Comparison of ENCODE assay signal across 8 mouse cellular contexts in the genomic region with DNA sequence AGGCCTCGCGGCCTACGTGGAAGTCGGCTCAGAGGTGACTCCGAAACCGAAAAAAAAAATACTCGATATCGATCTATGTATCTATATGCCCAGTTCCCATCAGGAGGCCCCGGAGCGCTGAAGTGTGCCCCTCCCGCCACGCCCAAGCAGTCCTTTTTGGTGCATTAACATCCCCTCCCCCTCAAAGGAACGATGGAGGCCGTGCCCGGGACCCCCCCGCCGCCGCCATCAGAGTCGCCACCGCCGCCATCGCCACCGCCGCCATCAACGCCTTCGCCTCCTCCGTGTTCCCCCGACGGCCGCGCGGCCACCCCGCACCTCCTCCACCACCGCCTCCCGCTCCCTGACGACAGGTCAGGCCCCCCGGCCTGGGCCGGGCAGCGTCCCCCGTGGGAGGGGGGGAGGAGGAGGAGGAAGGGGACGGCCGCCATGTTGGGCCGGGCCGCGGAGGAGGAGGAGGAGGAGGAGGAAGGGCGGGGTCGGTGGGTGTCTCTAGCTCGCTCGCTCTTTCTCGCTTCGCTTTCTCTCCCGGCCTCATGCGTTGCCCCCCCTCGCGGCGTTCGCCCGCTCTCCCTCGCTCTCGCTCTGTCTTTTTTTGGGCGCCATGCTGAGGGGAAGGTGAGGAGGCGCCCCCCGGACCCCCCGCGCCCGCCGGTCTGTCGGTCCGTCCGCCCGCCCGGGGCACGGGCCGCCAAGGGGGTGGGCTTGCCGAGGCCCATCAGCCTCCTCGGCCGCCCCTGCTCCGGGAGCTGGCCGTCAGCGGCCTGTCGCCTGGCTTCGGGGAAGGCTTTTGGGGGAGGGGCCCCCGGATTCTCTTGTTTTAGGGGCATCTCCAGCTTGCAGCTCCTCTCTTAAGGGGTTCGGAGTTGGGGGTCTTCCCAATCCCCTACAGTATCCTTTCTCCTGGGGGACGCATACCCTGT. TPM values are rescaled to one million over a fixed set of nuclear protein-coding genes. Genes with fewer than 3 reads are reported as not detected.
DNase-seq lines count a peak whose midpoint lies in the region; ATAC-seq lines count a peak whose summit lies in the region.

A gene (plus strand): TSS at position 222 of the 923 bp plus-strand sequence.

- ATAC-seq in intestine, embryonic 16.5 days, result peak; percentile 50
- peak; percentile 70 for ATAC-seq in midbrain, embryonic 11.5 days (ENCODE audit: low FRiP score)

- peak; percentile 92 for DNase-seq in adrenal gland, postnatal 10 days
- DNase-seq in embryo, embryonic 9.5 days (ENCODE audit: extremely low spot score), result peak; percentile 97
- peak; percentile 80 to 90 for DNase-seq in gastrocnemius, postnatal 4 days (ENCODE audit: low spot score in 2 of 2)
- DNase-seq in left cerebral cortex, postnatal 4 days, result peak; percentile 93
- peak; percentile 99 for DNase-seq in midbrain, embryonic 11.5 days (ENCODE audit: low spot score, missing footprints)
- DNase-seq in right cerebral cortex, postnatal 4 days, result peak; percentile 85
- DNase-seq in yolk sac, embryonic 10.5 days (ENCODE audit: low spot score), result peak; percentile 96

- H3K36me3 ChIP-seq in intestine, embryonic 16.5 days (ENCODE audit: control insufficient read depth, insufficient read depth, low read length), result no peaks in the 10 kb centered on the region
- no peaks in the 10 kb centered on the region for H3K36me3 ChIP-seq in midbrain, embryonic 11.5 days (ENCODE audit: control insufficient read depth, insufficient read depth, low read length)

- peak within 1 kb of the TSS; percentile 87 for H3K4me2 ChIP-seq in intestine, embryonic 16.5 days (ENCODE audit: low read depth, low read length)
- H3K4me2 ChIP-seq in midbrain, embryonic 11.5 days, result peak within 1 kb of the TSS; percentile 96

- H3K27me3 ChIP-seq in intestine, embryonic 16.5 days (replicated peaks; ENCODE audit: control insufficient read depth, insufficient read depth, low read length), result no peaks in the 10 kb centered on the region
- no peaks in the 10 kb centered on the region for H3K27me3 ChIP-seq in midbrain, embryonic 11.5 days (ENCODE audit: control insufficient read depth, insufficient read depth, low read length)

- under 1% methylated on average over 77 of the region's 85 CpGs for WGBS in intestine, embryonic 16.5 days
- WGBS in midbrain, embryonic 11.5 days, result under 1% methylated on average over 66 of the region's 85 CpGs

- H3K4me3 ChIP-seq in intestine, embryonic 16.5 days (ENCODE audit: low read length), result peak within 1 kb of the TSS; percentile 94
- H3K4me3 ChIP-seq in midbrain, embryonic 11.5 days (ENCODE audit: low read depth, low read length), result peak within 1 kb of the TSS; percentile 89

- peak within 1 kb of the TSS; percentile 100 for H3K9ac ChIP-seq in intestine, embryonic 16.5 days (ENCODE audit: low read depth, low read length)
- peak within 1 kb of the TSS; percentile 100 for H3K9ac ChIP-seq in midbrain, embryonic 11.5 days (ENCODE audit: low read length)

- H3K4me1 ChIP-seq in intestine, embryonic 16.5 days (ENCODE audit: control insufficient read depth, insufficient read depth, low read length), result peaks cover 30% of the 10 kb centered on the region
- H3K4me1 ChIP-seq in midbrain, embryonic 11.5 days (ENCODE audit: control insufficient read depth, insufficient read depth, low read length), result peaks cover 29% of the 10 kb centered on the region

- H3K9me3 ChIP-seq in intestine, embryonic 16.5 days (ENCODE audit: control insufficient read depth, low read length), result no peaks in the 10 kb centered on the region
- H3K9me3 ChIP-seq in midbrain, embryonic 11.5 days (ENCODE audit: control insufficient read depth, low read length), result no peaks in the 10 kb centered on the region

- intact Hi-C loops in left cerebral cortex, postnatal 4 days (cut with DNase I), result no loop called here

- peak within 1 kb of the TSS; percentile 100 for H3K27ac ChIP-seq in intestine, embryonic 16.5 days (ENCODE audit: low read length)
- H3K27ac ChIP-seq in midbrain, embryonic 11.5 days (ENCODE audit: low read depth, low read length), result peak within 1 kb of the TSS; percentile 100

RNA-seq across cellular contexts. Expression of the gene that starts here (rescaled TPM):
- 10 to 100 TPM; 44.0 to 54.3 TPM for total RNA-seq in adrenal gland, postnatal 10 days (2021)
- 10 to 100 TPM; 49.3 to 51.8 TPM for total RNA-seq in gastrocnemius, postnatal 4 days (2021)
- polyA plus RNA-seq in intestine, embryonic 16.5 days (2015; fragmentation: Nextera tagmentation; extraction: Ambion mirVana), result 9.6 and 11.1 TPM in 2 replicates
- 10 to 100 TPM; 67.8 to 68.5 TPM for total RNA-seq in left cerebral cortex, postnatal 4 days (2021)
- polyA plus RNA-seq in midbrain, embryonic 11.5 days (2014; fragmentation: Nextera tagmentation; extraction: Ambion mirVana), result 15.5 and 16.1 TPM in 2 replicates

Comparison
In these comparisons a context has a peak if more than half of its experiments do, and no peak if none do; other contexts are left out.
1. Peak in every context shown above with its lines: DNase-seq, ATAC-seq, H3K4me3 ChIP-seq and H3K27ac ChIP-seq.